Mouse (Mus musculus) MEL (cell line): ENCODE measurements around the gene Pkdrej. TPM values are rescaled to one million over a fixed set of nuclear protein-coding genes. Genes with fewer than 3 reads are reported as not detected.

Experiments used
- DNase-seq: peaks from one replicate; pipeline ENCODE4 v3.0.0; 2011; ENCODE audit warnings: low read depth, low spot score
- H3K27ac ChIP-seq: 2 replicates; pipeline ENCODE4 v1.5.1; 2012; ENCODE audit warnings: low read depth, mild to moderate bottlenecking, control low read depth, low read length, moderate library complexity; ENCODE audit not compliant: control insufficient read depth
- H3K27me3 ChIP-seq, 2 experiments: fragments of 150-350 bp in 1 of 2; sonication (generic) in 1 of 2; 2 replicates each; pipeline ENCODE4 v1.6.1; 2012; ENCODE audit warnings: low read length in 2 of 2, mild to moderate bottlenecking in 2 of 2, improper control_type of control experiment in 1 of 2, moderate library complexity in 1 of 2; ENCODE audit not compliant: insufficient read depth in 2 of 2, control insufficient read depth in 1 of 2
- H3K36me3 ChIP-seq, 2 experiments: 2 replicates each; pipeline ENCODE4 v1.6.1; 2012 to 2014; ENCODE audit warnings: low read length in 2 of 2, improper control_type of control experiment in 1 of 2, inconsistent platforms in 1 of 2, mild to moderate bottlenecking in 1 of 2; ENCODE audit not compliant: insufficient read depth in 2 of 2, control insufficient read depth in 1 of 2
- H3K4me1 ChIP-seq, 2 experiments: fragments of 150-350 bp in 1 of 2; sonication (generic) in 1 of 2; 2 replicates each; pipeline ENCODE4 v1.6.1; 2012; ENCODE audit warnings: low read length in 2 of 2, improper control_type of control experiment in 1 of 2, mild to moderate bottlenecking in 1 of 2; ENCODE audit not compliant: insufficient read depth in 2 of 2, control insufficient read depth in 1 of 2
- H3K4me3 ChIP-seq, 2 experiments: fragments of 150-350 bp in 1 of 2; sonication (generic) in 1 of 2; 2 replicates each; pipeline ENCODE4 v1.5.1; 2012; ENCODE audit warnings: low read depth in 2 of 2, low read length in 2 of 2, mild to moderate bottlenecking in 2 of 2, moderate library complexity in 2 of 2, control low read depth in 1 of 2, improper control_type of control experiment in 1 of 2; ENCODE audit not compliant: control insufficient read depth in 1 of 2, insufficient read depth in 1 of 2
- H3K79me2 ChIP-seq: 2 replicates; pipeline ENCODE4 v1.6.1; 2012; ENCODE audit warnings: mild to moderate bottlenecking, low read length, moderate library complexity; ENCODE audit not compliant: control insufficient read depth, poor library complexity, insufficient read depth
- H3K9ac ChIP-seq: 2 replicates; pipeline ENCODE4 v1.6.1; 2012; ENCODE audit warnings: low read depth, mild to moderate bottlenecking, control low read depth, low read length, moderate library complexity; ENCODE audit not compliant: control insufficient read depth, poor library complexity, severe bottlenecking
- H3K9me3 ChIP-seq: fragments of 150-350 bp; sonication (generic); replicated peaks from 2 replicates; pipeline ENCODE4 v1.6.1; 2012; ENCODE audit warnings: mild to moderate bottlenecking, low read length, improper control_type of control experiment, moderate library complexity; ENCODE audit not compliant: insufficient read depth
- CHD2 ChIP-seq: IDR thresholded peaks from 2 replicates; pipeline ENCODE4 v1.6.1; 2011; ENCODE audit warnings: low read length, improper control_type of control experiment
- CTCF ChIP-seq, 3 experiments: IDR thresholded peaks in 2 of 3; conservative IDR thresholded peaks in 1 of 3; 2 replicates each; pipeline ENCODE4 v1.5.1; 2011 to 2012; ENCODE audit warnings: low read length in 3 of 3, low read depth in 2 of 3, mild to moderate bottlenecking in 2 of 3, improper control_type of control experiment in 1 of 3, inconsistent platforms in 1 of 3, mixed read lengths in 1 of 3, moderate library complexity in 1 of 3; ENCODE audit not compliant: control insufficient read depth in 1 of 3, insufficient read depth in 1 of 3, poor library complexity in 1 of 3, severe bottlenecking in 1 of 3
- GATA1 ChIP-seq: IDR thresholded peaks from 2 replicates; pipeline ENCODE4 v1.6.1; 2011; ENCODE audit warnings: low read depth, low read length, improper control_type of control experiment
- MAX ChIP-seq: IDR thresholded peaks from 2 replicates; pipeline ENCODE4 v1.6.1; 2011; ENCODE audit warnings: low read length, improper control_type of control experiment
- MAZ ChIP-seq: IDR thresholded peaks from 2 replicates; pipeline ENCODE4 v1.6.1; 2012; ENCODE audit warnings: low read depth, mild to moderate bottlenecking, inconsistent platforms, low read length, improper control_type of control experiment
- MEF2A ChIP-seq: IDR thresholded peaks from 2 replicates; pipeline ENCODE4 v1.6.1; 2014; ENCODE audit warnings: low read depth, mild to moderate bottlenecking, inconsistent platforms, low read length, improper control_type of control experiment; ENCODE audit not compliant: poor library complexity, insufficient replicate concordance, severe bottlenecking; ENCODE audit errors: extremely low read depth
- MXI1 ChIP-seq: IDR thresholded peaks from 2 replicates; pipeline ENCODE4 v1.6.1; 2011; ENCODE audit warnings: mild to moderate bottlenecking, low read depth, low read length, improper control_type of control experiment
- MYB ChIP-seq: IDR thresholded peaks from 2 replicates; pipeline ENCODE4 v1.6.1; 2011; ENCODE audit warnings: mild to moderate bottlenecking, low read depth, low read length, improper control_type of control experiment
- NELFE ChIP-seq: IDR thresholded peaks from 2 replicates; pipeline ENCODE4 v1.6.1; 2011; ENCODE audit warnings: low read depth, low read length, improper control_type of control experiment
- POLR2AphosphoS5 ChIP-seq: IDR thresholded peaks from 2 replicates; pipeline ENCODE4 v1.6.1; 2012; ENCODE audit warnings: low read depth, borderline replicate concordance, mild to moderate bottlenecking, inconsistent platforms, low read length, moderate library complexity, mixed read lengths
- SIN3A ChIP-seq: IDR thresholded peaks from 2 replicates; pipeline ENCODE4 v1.6.1; 2012; ENCODE audit warnings: low read length, improper control_type of control experiment, inconsistent platforms
- TAL1 ChIP-seq: IDR thresholded peaks from 2 replicates; pipeline ENCODE4 v1.6.1; 2012; ENCODE audit warnings: mild to moderate bottlenecking, inconsistent platforms, low read length, moderate library complexity, mixed read lengths
- TBP ChIP-seq: IDR thresholded peaks from 2 replicates; pipeline ENCODE4 v1.8.0; 2011; ENCODE audit warnings: low read depth, low read length, improper control_type of control experiment
- ZKSCAN1 ChIP-seq: IDR thresholded peaks from 2 replicates; pipeline ENCODE4 v1.6.1; 2012; ENCODE audit warnings: low read depth, mild to moderate bottlenecking, inconsistent platforms, low read length, improper control_type of control experiment, moderate library complexity
- polyA plus RNA-seq, 2 experiments: library from polyadenylated mRNA; stranded (reverse) in 1 of 2; unstranded in 1 of 2; fragments of >175 nt in 1 of 2; fragments of >200 nt in 1 of 2; gene quantifications; 2 replicates each; pipeline versions ENCODE4 v1.2.1 to v1.2.4; 2012; ENCODE audit warnings: low replicate concordance in 2 of 2, low read depth in 1 of 2; ENCODE audit not compliant: insufficient read length in 2 of 2, insufficient read depth in 1 of 2, missing spikeins in 1 of 2
- total RNA-seq: library from RNA; depleted of rRNA; stranded (reverse); fragments of 300-350 nt; gene quantifications from 2 replicates; pipeline ENCODE4 v1.2.3, GENCODE M21; 2012

Gene Pkdrej
- total and polyA plus RNA-seq, 3 experiments: 0.27 to 0.56 TPM; not detected in 1

DNA sequence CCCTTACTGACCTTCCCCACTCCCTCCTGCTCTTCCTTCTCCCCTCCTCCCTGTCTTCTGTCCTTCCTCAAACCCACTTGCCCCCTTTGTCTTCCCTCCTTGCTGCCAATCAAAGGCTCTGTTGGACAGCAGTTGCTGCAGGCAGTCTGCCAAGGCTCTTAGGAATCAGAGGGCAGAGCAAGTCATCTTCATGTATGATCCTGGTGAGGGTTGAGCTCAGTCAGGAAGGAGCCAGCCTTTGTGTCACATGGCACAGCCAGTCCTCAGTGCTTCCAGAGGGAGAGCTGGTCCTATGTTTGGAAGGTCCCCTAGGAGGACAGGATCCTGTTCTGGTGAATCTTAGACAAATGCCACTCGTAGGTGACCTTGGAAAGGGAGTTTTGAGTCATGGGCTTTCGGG lies 18.6 kb downstream of the Pkdrej start:
- H3K9me3 ChIP-seq: no peaks in the 10 kb centered on the region
- no peaks in the 10 kb centered on the region for H3K27me3 ChIP-seq
- H3K79me2 ChIP-seq: no peaks in the 10 kb centered on the region
- H3K4me3 ChIP-seq: no peak overlapping the region
- no peaks in the 10 kb centered on the region for H3K36me3 ChIP-seq
- no peaks in the 10 kb centered on the region for H3K4me1 ChIP-seq
- H3K27ac ChIP-seq: no peak overlapping the region
- TF ChIP-seq TBP (no peak), MXI1 (no peak), NELFE (no peak)
- DNase-seq: no peak
- H3K9ac ChIP-seq: no peak overlapping the region

DNA sequence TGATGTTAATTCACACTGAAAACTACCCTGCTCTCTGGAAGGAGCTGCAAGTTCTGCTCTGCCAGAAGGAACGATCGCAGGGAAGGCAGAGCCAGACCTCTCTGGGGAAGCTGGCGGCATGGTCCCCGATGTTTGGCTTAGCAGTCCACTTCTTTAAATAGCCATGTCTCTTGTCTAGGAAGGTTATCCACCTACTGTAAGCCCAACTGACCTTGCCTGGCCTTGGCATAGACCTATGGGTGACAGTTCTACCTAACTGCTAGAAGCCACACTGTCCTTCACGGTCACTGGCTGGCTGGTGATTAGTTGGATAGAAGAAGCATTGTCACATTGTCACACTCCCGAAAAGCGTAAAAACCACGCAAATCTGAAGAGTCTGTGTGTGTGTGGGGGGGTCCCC lies 22.9 kb downstream of the Pkdrej start:
- no peaks in the 10 kb centered on the region for H3K27me3 ChIP-seq

DNA sequence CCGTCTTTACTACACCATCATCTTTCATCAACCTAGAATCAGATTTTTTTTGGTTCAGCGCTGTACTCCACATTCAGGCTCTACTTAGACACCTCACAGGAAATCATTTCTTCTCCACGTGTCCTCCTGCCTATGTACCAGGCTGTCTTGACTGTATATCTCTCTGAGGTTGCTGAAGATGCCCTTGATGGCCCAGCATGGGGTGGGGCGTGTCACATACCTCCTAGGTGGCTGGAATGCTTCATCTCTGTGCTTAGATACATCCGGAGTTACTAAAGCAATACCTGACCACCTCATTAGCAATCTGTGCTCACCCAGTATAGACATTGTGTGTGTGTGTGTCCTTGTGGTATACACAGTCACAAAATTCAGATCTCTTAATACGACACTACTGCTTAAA lies 26.0 kb downstream of the Pkdrej start:
- Histone ChIP-seq H3K4me1 (no peaks in the 10 kb centered on the region), H3K36me3 (no peaks in the 10 kb centered on the region), H3K27me3 (no peaks in the 10 kb centered on the region), H3K9ac (no peak overlapping the region), H3K27ac (no peak overlapping the region), H3K79me2 (no peaks in the 10 kb centered on the region), H3K9me3 (no peaks in the 10 kb centered on the region), H3K4me3 (no peak overlapping the region)
- TF ChIP-seq CHD2 (no peak), MYB (no peak), POLR2AphosphoS5 (no peak), MEF2A (no peak), CTCF (IDR thresholded peaks at IDR 0.05 in 2 of 3, conservative IDR thresholded peaks at IDR 0.05 in 1 of 3; ENCODE audit: control insufficient read depth in 1 of 3, insufficient read depth in 1 of 3, low read depth in 2 of 3, low read length in 3 of 3, poor library complexity in 1 of 3, severe bottlenecking in 1 of 3) (no peak), TAL1 (no peak)
- DNase-seq: no peak

More for the DNA sequence above, 22.9 kb downstream of the Pkdrej start:
- DNase-seq: no peak
- no peaks in the 10 kb centered on the region for H3K4me1 ChIP-seq
- H3K79me2 ChIP-seq: no peaks in the 10 kb centered on the region
- no peaks in the 10 kb centered on the region for H3K36me3 ChIP-seq
- no peaks in the 10 kb centered on the region for H3K9me3 ChIP-seq
- no peak for TF ChIP-seq ZKSCAN1
- TF ChIP-seq MAZ: no peak
- TF ChIP-seq GATA1: no peak
- TF ChIP-seq CHD2: no peak
- no peak for TF ChIP-seq MAX
- no peak for TF ChIP-seq TAL1
- TF ChIP-seq SIN3A: no peak
- no peak overlapping the region for H3K4me3 ChIP-seq
- no peak overlapping the region for H3K27ac ChIP-seq
- H3K9ac ChIP-seq: no peak overlapping the region
